Mouse (Mus musculus) midbrain, embryonic 10.5 days (tissue): Measurements from ENCODE around the gene Ppp6r3. TPM values are rescaled to one million over a fixed set of nuclear protein-coding genes. Genes with fewer than 3 reads are reported as not detected.

Source experiments
- DNase-seq: peaks from one replicate; pipeline ENCODE4 v3.0.0-alpha.2; 2017; ENCODE audit warnings: low spot score
- H3K27ac ChIP-seq: fragments of 300-500 bp; sonication (generic); replicated peaks from 2 replicates; pipeline ENCODE4 v1.5.1; 2016; ENCODE audit warnings: mild to moderate bottlenecking
- H3K27me3 ChIP-seq: fragments of 300-500 bp; sonication (generic); 2 replicates; pipeline ENCODE4 v1.6.1; 2016; ENCODE audit warnings: low read depth, mild to moderate bottlenecking; ENCODE audit not compliant: poor library complexity, severe bottlenecking
- H3K36me3 ChIP-seq: fragments of 300-500 bp; sonication (generic); 2 replicates; pipeline ENCODE4 v1.6.1; 2016; ENCODE audit warnings: mild to moderate bottlenecking, moderate library complexity
- H3K4me1 ChIP-seq: fragments of 300-500 bp; sonication (generic); 2 replicates; pipeline ENCODE4 v1.6.1; 2016
- H3K4me3 ChIP-seq: fragments of 300-500 bp; sonication (generic); 2 replicates; pipeline ENCODE4 v1.5.1; 2016; ENCODE audit warnings: mild to moderate bottlenecking, moderate library complexity
- H3K9me3 ChIP-seq: fragments of 300-500 bp; sonication (generic); replicated peaks from 2 replicates; pipeline ENCODE4 v1.6.1; 2016; ENCODE audit warnings: mild to moderate bottlenecking
- WGBS: fragments of 180-500 bp; shearing (Covaris S2); methylation state at CpG from one replicate; pipeline ENCODE4 v1.1.7; 2016; 5-methylcytosine and 5-hydroxymethylcytosine counted together
- polyA plus RNA-seq: library from polyadenylated mRNA; unstranded; fragments of >200 nt; fragmentation: Nextera tagmentation; extraction: Ambion mirVana; gene quantifications from 2 replicates; pipeline ENCODE4 v1.2.1, GENCODE M21; 2016

The Ppp6r3 gene
- polyA plus RNA-seq = 71.3 and 79.7 TPM in 2 replicates

DNA sequence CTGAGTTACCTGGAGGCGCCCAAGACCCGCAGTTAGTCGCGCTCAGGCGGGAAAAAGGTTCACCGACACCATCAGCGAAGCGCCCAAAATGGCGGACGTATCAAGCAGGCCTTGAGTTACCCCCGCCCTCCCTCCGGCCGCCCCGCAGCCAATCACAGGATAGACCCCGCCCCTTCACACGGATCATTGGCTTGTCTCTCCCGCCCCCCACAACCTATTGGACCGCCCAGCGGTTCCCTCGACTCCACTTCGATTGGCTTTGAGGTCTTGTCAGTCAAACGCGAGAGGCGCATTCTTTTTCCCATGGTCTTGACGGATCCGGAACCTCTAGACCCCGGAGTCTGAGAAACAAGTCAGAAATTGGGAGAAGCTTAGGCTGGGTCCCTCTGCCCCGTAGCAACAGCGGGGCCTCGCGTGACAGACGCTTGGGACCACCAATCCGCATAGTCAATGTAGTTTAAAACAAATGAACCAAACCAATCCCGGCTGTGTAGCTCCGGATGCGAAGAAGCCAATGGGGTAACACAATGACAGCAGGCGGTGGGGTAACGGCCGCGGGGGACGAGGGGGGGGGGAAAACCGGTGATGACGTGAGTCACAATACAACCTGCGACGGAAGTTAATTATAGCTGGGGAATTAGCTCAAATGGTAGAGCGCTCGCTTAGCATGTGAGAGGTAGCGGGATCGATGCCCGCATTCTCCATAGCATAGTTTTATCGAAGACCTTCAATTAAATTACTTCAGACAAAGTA is at the start of gene Ppp6r3:
Gene Ppp6r3 (minus strand): TSS at position 118 of the 753 bp plus-strand sequence.
- H3K4me1 ChIP-seq = peaks cover 27% of the 10 kb centered on the region
- H3K27me3 ChIP-seq = no peaks in the 10 kb centered on the region
- no peaks in the 10 kb centered on the region for H3K9me3 ChIP-seq
- under 1% methylated on average over 51 of the region's 51 CpGs for WGBS
- H3K27ac ChIP-seq = peak within 1 kb of the TSS; percentile 99
- DNase-seq = peak; percentile 99
- H3K36me3 ChIP-seq = peaks cover 14% of the 10 kb centered on the region
- H3K4me3 ChIP-seq = peak within 1 kb of the TSS; percentile 96

DNA sequence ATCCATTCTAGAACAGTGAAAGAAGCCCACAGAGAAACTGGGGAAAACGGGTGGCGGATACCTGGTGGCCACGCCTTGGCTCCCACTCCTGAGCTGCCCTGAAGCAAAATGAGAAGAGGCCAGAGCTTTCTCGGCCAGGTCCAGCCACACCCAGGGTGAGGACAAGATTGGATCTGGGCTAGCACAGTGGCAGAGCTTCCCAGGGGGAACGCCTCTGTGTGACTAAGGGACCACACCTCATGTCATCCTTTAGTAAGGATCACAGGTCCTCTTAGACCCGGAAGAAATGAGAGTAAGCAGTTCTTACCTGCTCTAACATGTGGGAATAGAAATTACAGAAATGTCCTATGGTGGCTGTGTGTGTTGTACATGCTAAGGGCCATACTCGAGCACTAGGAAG is 49.6 kb upstream of the Ppp6r3 start:
- no peak overlapping the region for H3K27ac ChIP-seq
- H3K4me3 ChIP-seq = no peak overlapping the region
- no peaks in the 10 kb centered on the region for H3K4me1 ChIP-seq
- H3K27me3 ChIP-seq = no peaks in the 10 kb centered on the region
- H3K36me3 ChIP-seq = peaks cover 77% of the 10 kb centered on the region
- peaks cover 1% of the 10 kb centered on the region; the same call in 1 of the 2 replicates for H3K9me3 ChIP-seq
- no peak for DNase-seq
- WGBS = 91% methylated on average over 7 of the region's 7 CpGs

DNA sequence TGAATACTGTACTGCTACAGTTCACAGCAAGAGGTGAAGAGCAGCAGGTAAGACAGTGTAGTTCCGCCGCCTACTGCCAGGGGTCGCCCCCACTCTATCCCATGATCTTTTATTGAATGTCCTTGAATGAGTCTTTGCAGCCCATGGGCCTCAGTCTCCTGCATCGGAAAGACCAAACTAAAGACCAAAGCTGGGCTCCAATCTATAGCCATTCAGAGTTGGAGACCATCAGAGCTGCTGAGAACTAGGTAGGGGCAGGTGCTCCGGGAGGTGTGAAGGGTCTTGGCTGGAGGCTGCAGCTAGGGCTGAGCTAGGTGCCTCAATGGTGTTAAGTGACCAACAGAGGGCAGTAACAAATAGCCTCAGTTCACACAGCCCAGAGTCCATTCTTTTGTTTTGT is 48.3 kb upstream of the Ppp6r3 start:
- no peaks in the 10 kb centered on the region for H3K27me3 ChIP-seq
- DNase-seq = peak; percentile 37
- 77% methylated on average over 5 of the region's 5 CpGs for WGBS
- H3K36me3 ChIP-seq = peaks cover 77% of the 10 kb centered on the region
- H3K27ac ChIP-seq = no peak overlapping the region
- H3K4me1 ChIP-seq = no peaks in the 10 kb centered on the region
- no peak overlapping the region for H3K4me3 ChIP-seq
- H3K9me3 ChIP-seq = peaks cover 9% of the 10 kb centered on the region

DNA sequence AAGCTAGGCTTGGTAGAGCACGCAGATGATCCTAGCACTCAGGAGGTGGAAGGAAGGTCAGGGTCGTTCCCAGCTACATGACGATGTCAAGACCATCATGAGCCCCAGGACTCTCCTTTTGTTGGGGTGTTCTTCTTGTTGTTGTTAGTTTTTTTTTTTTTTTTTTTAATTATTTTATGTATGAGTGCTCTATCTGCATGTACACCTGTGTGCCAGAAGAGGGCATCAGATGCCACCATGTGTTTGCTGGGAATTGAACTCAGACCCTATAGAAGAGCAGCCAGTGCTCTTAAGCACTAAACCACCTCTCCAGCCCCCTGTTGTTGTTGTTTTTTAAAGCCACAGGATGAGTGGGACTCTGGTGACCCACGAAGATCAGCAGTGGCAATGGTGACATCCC is 47.7 kb upstream of the Ppp6r3 start:
- 97% methylated on average over 4 of the region's 4 CpGs for WGBS
- Histone ChIP-seq H3K27me3 (no peaks in the 10 kb centered on the region), H3K27ac (no peak overlapping the region), H3K36me3 (peaks cover 77% of the 10 kb centered on the region), H3K4me1 (no peaks in the 10 kb centered on the region), H3K4me3 (no peak overlapping the region), H3K9me3 (peaks cover 9% of the 10 kb centered on the region)
- no peak for DNase-seq

DNA sequence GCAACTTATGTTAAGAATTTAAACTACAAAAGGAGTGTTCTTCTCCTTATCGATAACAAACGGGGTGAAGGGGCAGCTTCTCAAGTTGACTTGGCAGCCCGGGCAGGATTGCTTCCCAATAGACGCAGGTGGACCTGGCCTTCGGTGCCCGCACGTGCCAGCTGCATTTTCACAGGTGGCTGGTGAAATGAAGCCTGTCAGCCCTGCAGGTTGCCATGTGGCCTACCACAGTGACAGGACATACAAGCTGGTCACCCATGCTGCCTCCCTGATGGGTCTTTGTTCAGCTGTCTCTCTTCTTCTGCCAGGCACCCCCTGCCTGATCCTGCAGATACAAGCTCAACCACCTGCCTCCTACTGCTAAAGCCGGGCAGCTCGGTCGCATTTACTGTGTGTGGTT is 45.3 kb upstream of the Ppp6r3 start:
- H3K27me3 ChIP-seq = no peaks in the 10 kb centered on the region
- no peak overlapping the region for H3K27ac ChIP-seq
- H3K4me3 ChIP-seq = no peak overlapping the region
- H3K4me1 ChIP-seq = no peaks in the 10 kb centered on the region
- H3K9me3 ChIP-seq = peaks cover 9% of the 10 kb centered on the region
- H3K36me3 ChIP-seq = peaks cover 69% of the 10 kb centered on the region
- WGBS = 96% methylated on average over 10 of the region's 10 CpGs
- DNase-seq = no peak

DNA sequence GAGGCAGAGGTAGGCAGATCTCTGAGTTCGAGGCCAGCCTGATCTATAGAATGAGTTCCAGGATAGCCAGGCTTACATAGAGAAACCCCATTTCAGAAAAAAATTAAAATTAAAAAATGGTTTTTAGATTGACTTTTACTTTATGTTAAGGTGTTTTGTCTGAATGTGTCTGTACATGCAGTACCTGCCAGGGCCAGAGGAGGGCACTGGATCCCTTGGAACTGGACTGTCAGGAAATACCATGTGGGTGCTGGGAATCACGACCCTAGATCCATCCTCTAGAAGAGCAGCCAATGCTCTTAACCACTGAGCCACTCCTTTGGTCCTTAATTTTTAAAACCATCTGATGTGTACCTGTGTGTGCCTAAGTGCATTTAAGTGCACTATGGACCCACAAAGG is 43.8 kb upstream of the Ppp6r3 start:
- no peak overlapping the region for H3K27ac ChIP-seq
- no peak overlapping the region for H3K4me3 ChIP-seq
- peaks cover 9% of the 10 kb centered on the region for H3K9me3 ChIP-seq
- no peaks in the 10 kb centered on the region for H3K4me1 ChIP-seq
- H3K27me3 ChIP-seq = no peaks in the 10 kb centered on the region
- DNase-seq = no peak
- WGBS = 85% methylated on average over 2 of the region's 2 CpGs
- peaks cover 82% of the 10 kb centered on the region for H3K36me3 ChIP-seq

DNA sequence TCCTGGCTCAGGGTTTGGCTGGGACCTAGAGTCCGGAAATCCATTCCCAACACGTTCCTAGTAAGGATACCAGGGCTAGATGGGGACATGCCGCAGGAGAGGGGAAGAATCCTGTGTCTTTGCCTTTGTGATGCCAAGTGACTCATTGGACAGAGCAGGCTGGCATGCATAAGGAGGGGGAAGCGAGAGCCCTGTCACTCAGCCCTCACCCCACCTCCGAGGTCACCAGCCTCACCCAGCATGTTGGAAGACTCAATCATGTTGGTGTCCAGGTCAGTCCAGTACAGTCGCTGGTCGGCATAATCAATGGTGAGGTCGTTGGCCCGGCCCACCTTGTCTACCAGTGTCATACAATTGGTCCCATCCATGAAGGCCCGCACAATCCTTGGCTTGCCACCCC is 38.4 kb upstream of the Ppp6r3 start:
- Histone ChIP-seq H3K36me3 (peaks cover 83% of the 10 kb centered on the region), H3K9me3 (no peaks in the 10 kb centered on the region), H3K27me3 (no peaks in the 10 kb centered on the region), H3K4me1 (no peaks in the 10 kb centered on the region), H3K4me3 (no peak overlapping the region), H3K27ac (no peak overlapping the region)
- 94% methylated on average over 10 of the region's 10 CpGs for WGBS
- no peak for DNase-seq

DNA sequence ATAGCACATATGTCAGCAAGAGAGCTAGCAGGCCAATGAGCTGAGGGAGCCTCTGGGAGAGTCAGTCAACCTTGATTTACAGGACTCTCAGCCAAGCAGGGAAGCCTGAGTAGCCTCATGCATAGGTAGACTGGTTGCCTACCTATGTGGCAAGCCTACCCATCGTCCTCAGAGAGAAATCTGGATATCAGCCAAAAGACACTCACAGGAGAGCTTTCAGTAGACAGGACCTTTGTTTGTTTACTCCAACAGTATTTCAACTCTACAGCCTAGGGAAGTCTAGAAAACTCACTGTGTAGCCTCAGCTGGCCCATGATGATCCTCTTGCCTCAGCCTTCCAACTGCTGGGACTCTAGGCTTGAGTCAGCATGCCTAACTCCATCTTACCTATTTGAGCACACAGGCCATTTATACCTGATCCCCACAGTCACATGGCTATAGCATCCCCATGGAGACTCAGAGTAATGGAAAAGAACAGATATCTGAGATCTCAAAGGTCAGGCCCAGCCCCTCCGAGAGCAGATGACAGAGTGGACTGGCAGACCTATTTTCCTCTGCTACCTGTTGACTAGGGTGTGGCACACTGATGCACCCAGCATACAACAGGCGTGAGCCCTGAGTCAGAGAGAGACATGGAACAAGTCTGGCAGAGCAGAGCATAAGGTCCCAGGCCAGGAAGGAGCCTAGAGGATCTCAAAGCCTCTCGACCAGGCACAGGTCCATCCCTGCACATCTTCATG is 37.2 kb upstream of the Ppp6r3 start:
- no peaks in the 10 kb centered on the region for H3K27me3 ChIP-seq
- no peak for DNase-seq
- WGBS = 89% methylated on average over 4 of the region's 4 CpGs
- H3K9me3 ChIP-seq = no peaks in the 10 kb centered on the region
- H3K27ac ChIP-seq = no peak overlapping the region
- no peaks in the 10 kb centered on the region for H3K4me1 ChIP-seq
- H3K36me3 ChIP-seq = peaks cover 72% of the 10 kb centered on the region
- H3K4me3 ChIP-seq = no peak overlapping the region

DNA sequence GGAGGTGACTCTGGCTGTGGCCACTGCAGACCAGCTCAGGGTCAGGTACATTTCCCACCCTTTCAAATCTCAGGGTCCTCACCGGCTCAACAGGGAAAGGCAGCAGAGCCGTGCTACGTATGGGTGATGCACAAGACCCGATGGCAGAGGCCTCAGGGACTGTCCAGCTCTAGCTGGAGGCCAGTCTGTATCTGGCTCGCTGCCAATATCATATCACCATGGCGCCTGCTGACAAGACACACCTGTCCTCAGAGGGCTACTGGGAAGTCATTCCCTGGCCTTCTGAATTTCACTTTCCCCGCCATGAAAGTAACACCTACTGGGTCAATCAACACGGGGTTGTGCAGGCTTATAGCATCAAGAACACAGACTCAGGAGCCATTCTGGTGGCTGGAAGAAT is 36.2 kb upstream of the Ppp6r3 start:
- WGBS = 90% methylated on average over 8 of the region's 8 CpGs
- H3K4me3 ChIP-seq = no peak overlapping the region
- no peaks in the 10 kb centered on the region for H3K4me1 ChIP-seq
- no peaks in the 10 kb centered on the region for H3K27me3 ChIP-seq
- peaks cover 66% of the 10 kb centered on the region for H3K36me3 ChIP-seq
- no peak for DNase-seq
- H3K27ac ChIP-seq = no peak overlapping the region
- no peaks in the 10 kb centered on the region for H3K9me3 ChIP-seq

DNA sequence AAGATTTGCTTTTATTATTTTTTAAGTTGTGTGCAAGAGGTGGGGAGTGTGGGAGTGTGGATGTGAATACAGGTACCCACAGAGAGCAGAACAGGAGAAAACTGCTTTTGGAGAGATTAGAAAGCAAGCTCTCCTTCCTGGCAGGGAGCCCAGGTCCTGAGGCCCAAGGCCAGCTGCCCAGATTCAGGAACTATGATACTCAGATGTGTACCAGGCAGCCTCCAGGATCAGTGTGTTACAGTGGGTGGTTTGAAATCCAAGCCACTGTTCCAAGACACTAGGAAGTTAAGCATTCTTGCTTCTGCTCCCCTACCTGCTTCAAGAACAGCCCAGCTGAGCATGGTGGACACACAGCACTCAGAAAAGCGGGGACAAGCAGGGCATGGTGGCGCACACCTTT is 35.3 kb upstream of the Ppp6r3 start:
- H3K27me3 ChIP-seq = no peaks in the 10 kb centered on the region
- H3K4me3 ChIP-seq = no peak overlapping the region

DNA sequence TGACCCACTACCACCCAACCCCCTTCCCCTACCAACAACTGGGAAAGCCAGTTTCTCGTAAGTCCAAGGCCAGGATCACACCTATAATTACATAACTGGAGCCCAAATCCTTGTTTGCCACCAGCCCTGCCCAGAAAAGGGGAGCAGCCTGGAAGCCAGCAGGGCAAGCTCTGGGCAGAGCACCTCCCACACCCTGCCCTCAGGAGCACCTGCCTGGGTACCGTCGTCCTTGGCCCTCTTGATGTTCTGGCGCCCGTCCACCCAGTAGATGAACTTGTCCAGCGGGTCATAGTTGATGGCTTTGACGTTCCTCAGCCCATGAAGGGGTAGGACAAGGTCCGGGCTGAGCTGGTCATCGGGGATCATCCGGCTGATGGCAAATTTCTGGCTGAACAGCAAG is 34.3 kb upstream of the Ppp6r3 start:
- Histone ChIP-seq H3K4me1 (no peaks in the 10 kb centered on the region), H3K36me3 (peaks cover 68% of the 10 kb centered on the region), H3K27me3 (no peaks in the 10 kb centered on the region), H3K27ac (no peak overlapping the region), H3K4me3 (no peak overlapping the region), H3K9me3 (no peaks in the 10 kb centered on the region)
- 96% methylated on average over 10 of the region's 10 CpGs for WGBS
- DNase-seq = no peak

More for the DNA sequence above, 35.3 kb upstream of the Ppp6r3 start:
- no peaks in the 10 kb centered on the region for H3K9me3 ChIP-seq
- H3K36me3 ChIP-seq = peaks cover 69% of the 10 kb centered on the region
- DNase-seq = no peak
- 97% methylated on average over 2 of the region's 2 CpGs for WGBS
- no peak overlapping the region for H3K27ac ChIP-seq
- H3K4me1 ChIP-seq = no peaks in the 10 kb centered on the region

DNA sequence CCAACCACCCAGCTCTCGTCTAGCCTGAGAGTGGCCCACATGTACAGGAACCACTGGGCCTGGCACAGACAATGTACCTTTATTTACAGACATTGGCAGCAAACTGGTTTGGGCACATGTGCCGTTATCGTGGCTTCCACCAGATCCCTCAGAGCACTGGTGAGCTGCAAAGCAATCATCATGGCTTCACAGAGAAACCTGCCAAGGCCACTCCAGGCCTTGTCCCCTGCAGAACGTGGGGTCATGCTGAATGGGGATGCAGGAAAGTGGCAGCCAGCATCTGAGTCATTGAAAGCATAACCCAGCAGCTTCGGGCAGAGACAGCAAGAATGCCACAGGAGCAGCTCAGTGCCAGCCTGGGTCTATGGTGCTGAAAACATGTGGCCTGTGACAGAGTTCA is 18.8 kb upstream of the Ppp6r3 start:
- H3K27ac ChIP-seq = no peak overlapping the region
- peaks cover 100% of the 10 kb centered on the region for H3K36me3 ChIP-seq
- H3K9me3 ChIP-seq = no peaks in the 10 kb centered on the region
- H3K27me3 ChIP-seq = no peaks in the 10 kb centered on the region
- H3K4me3 ChIP-seq = no peak overlapping the region
- DNase-seq = no peak
- WGBS = 92% methylated on average over 5 of the region's 5 CpGs
- H3K4me1 ChIP-seq = no peaks in the 10 kb centered on the region

DNA sequence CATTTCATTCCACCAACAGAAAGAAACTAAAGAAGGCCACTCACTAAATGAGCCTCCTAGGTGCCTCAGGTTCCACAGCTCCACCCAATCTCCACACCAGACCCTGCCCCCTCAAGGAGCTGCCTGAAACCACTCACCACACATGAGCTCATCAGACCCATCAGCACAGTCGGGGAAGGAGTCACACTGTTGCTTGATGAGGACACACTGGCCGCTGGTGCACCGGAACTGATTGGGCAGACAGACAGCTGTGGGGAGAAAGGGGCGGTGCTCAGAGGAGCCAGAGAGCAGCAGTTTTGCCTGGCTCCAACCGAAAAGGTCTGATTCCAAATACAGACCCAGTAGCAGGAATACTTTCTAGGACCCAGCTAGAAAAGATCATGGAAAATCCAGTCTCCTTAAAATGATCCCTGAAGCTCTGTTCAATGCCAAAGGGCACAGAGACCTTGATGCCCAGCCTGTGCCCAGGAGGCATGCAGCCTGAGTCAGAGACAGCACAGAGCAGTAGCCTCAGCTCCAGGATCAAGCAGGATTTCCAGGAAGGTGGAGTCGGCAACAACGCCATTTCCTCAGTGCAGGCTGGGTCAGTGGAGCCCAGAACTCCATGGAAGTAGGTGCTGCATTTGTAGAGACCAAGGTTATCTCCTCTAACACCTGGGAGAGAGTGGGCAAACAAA is 18.0 kb upstream of the Ppp6r3 start:
- peaks cover 99% of the 10 kb centered on the region for H3K36me3 ChIP-seq
- no peaks in the 10 kb centered on the region for H3K4me1 ChIP-seq

More for the DNA sequence above, 18.0 kb upstream of the Ppp6r3 start:
- no peak for DNase-seq
- Histone ChIP-seq H3K27me3 (no peaks in the 10 kb centered on the region), H3K4me3 (no peak overlapping the region), H3K27ac (no peak overlapping the region), H3K9me3 (no peaks in the 10 kb centered on the region)
- 87% methylated on average over 7 of the region's 7 CpGs for WGBS
